Mouse (Mus musculus): ENCODE results near the gene Acyp1. TPM values are rescaled to one million over a fixed set of nuclear protein-coding genes. Genes with fewer than 3 reads are reported as not detected.
A peak's percentile ranks its signal among the peaks of the same experiment; 100 is the strongest.

Acyp1 gene
- polyA plus RNA-seq (2015; fragmentation: Nextera tagmentation; extraction: Ambion mirVana), result 69.2 and 75.7 TPM in 2 replicates

GRCm38 (mm10) chr12:85287809-85288485, at the start of gene Acyp1:
TSS of gene Acyp1 (minus strand) at chr12:85288438.
- Histone ChIP-seq H3K9me3 (replicated peaks) (no peaks in the 10 kb centered on the region), H3K9ac (peak within 1 kb of the TSS; percentile 59), H3K27me3 (no peaks in the 10 kb centered on the region), H3K27ac (no peak within 1 kb of the TSS), H3K4me2 (peak within 1 kb of the TSS; percentile 72), H3K36me3 (ENCODE audit: poor library complexity, severe bottlenecking) (no peaks in the 10 kb centered on the region), H3K4me3 (peak within 1 kb of the TSS; percentile 42), H3K4me1 (peaks cover 13% of the 10 kb centered on the region)
- peak; percentile 65; the same call in 1 of the 2 replicates for ATAC-seq
- WGBS, result 8% methylated on average over 21 of the region's 21 CpGs

GRCm38 (mm10) chr12:85337567-85338311, 49.5 kb upstream of the Acyp1 start:
- H3K36me3 ChIP-seq (ENCODE audit: poor library complexity, severe bottlenecking), result peaks cover 41% of the 10 kb centered on the region
- H3K4me2 ChIP-seq, result peak overlapping the region; percentile 78
- H3K9me3 ChIP-seq (replicated peaks), result no peaks in the 10 kb centered on the region
- peak overlapping the region; percentile 95; the same call in 1 of the 2 replicates for H3K9ac ChIP-seq
- H3K4me1 ChIP-seq, result peaks cover 26% of the 10 kb centered on the region
- no peak for ATAC-seq
- H3K27me3 ChIP-seq, result no peaks in the 10 kb centered on the region
- H3K4me3 ChIP-seq, result peak overlapping the region; percentile 94
- H3K27ac ChIP-seq, result no peak overlapping the region
- 85% methylated on average over 6 of the region's 6 CpGs for whole genome bisulfite sequencing

GRCm38 (mm10) chr12:85330153-85330552, 41.9 kb upstream of the Acyp1 start:
- no peaks in the 10 kb centered on the region for H3K27me3 ChIP-seq
- no peak overlapping the region for H3K4me3 ChIP-seq
- WGBS, result 94% methylated on average over 7 of the region's 7 CpGs
- H3K4me2 ChIP-seq, result no peak overlapping the region
- peaks cover 83% of the 10 kb centered on the region for H3K36me3 ChIP-seq (ENCODE audit: poor library complexity, severe bottlenecking)
- H3K4me1 ChIP-seq, result no peaks in the 10 kb centered on the region
- no peak for ATAC-seq
- no peaks in the 10 kb centered on the region for H3K9me3 ChIP-seq (replicated peaks)
- H3K9ac ChIP-seq, result no peak overlapping the region
- H3K27ac ChIP-seq, result no peak overlapping the region

GRCm38 (mm10) chr12:85308651-85309050, 20.4 kb upstream of the Acyp1 start:
- H3K4me2 ChIP-seq, result no peak overlapping the region
- ATAC-seq, result no peak
- 0 out of 2 replicates have a peak, but pooled peaks cover 3% of the 10 kb centered on the region for H3K4me1 ChIP-seq
- no peaks in the 10 kb centered on the region for H3K27me3 ChIP-seq
- H3K9me3 ChIP-seq (replicated peaks), result no peaks in the 10 kb centered on the region
- H3K27ac ChIP-seq, result no peak overlapping the region
- H3K36me3 ChIP-seq (ENCODE audit: poor library complexity, severe bottlenecking), result peaks cover 98% of the 10 kb centered on the region
- 67% methylated on average over 3 of the region's 3 CpGs for WGBS
- no peak overlapping the region for H3K4me3 ChIP-seq
- no peak overlapping the region for H3K9ac ChIP-seq

GRCm38 (mm10) chr12:85305247-85305892, 17.1 kb upstream of the Acyp1 start:
- ATAC-seq, result peak; percentile 59; the same call in 1 of the 2 replicates
- Histone ChIP-seq H3K9me3 (replicated peaks) (no peaks in the 10 kb centered on the region), H3K27ac (no peak overlapping the region), H3K4me1 (0 out of 2 replicates have a peak, but pooled peaks cover 3% of the 10 kb centered on the region), H3K27me3 (no peaks in the 10 kb centered on the region), H3K36me3 (ENCODE audit: poor library complexity, severe bottlenecking) (peaks cover 96% of the 10 kb centered on the region), H3K4me3 (no peak overlapping the region), H3K9ac (no peak overlapping the region), H3K4me2 (no peak overlapping the region)
- 51% methylated on average over 16 of the region's 16 CpGs for WGBS

GRCm38 (mm10) chr12:85304725-85305124, 16.5 kb upstream of the Acyp1 start:
- Histone ChIP-seq H3K4me1 (0 out of 2 replicates have a peak, but pooled peaks cover 3% of the 10 kb centered on the region), H3K4me3 (no peak overlapping the region), H3K9ac (no peak overlapping the region), H3K27ac (no peak overlapping the region), H3K36me3 (ENCODE audit: poor library complexity, severe bottlenecking) (peaks cover 97% of the 10 kb centered on the region), H3K4me2 (no peak overlapping the region), H3K27me3 (no peaks in the 10 kb centered on the region), H3K9me3 (replicated peaks) (no peaks in the 10 kb centered on the region)
- ATAC-seq, result no peak
- 76% methylated on average over 4 of the region's 4 CpGs for WGBS

GRCm38 (mm10) chr12:85303256-85303655, 15.0 kb upstream of the Acyp1 start:
- Histone ChIP-seq H3K27me3 (no peaks in the 10 kb centered on the region), H3K4me3 (no peak overlapping the region), H3K27ac (no peak overlapping the region), H3K36me3 (ENCODE audit: poor library complexity, severe bottlenecking) (peaks cover 97% of the 10 kb centered on the region), H3K4me1 (0 out of 2 replicates have a peak, but pooled peaks cover 3% of the 10 kb centered on the region), H3K4me2 (no peak overlapping the region), H3K9me3 (replicated peaks) (no peaks in the 10 kb centered on the region), H3K9ac (no peak overlapping the region)
- ATAC-seq, result no peak
- WGBS, result 82% methylated on average over 2 of the region's 2 CpGs

- Histone ChIP-seq H3K9ac (no peak overlapping the region), H3K4me1 (no peaks in the 10 kb centered on the region), H3K9me3 (replicated peaks) (0 out of 2 replicates have a peak, but pooled peaks cover 6% of the 10 kb centered on the region), H3K4me2 (no peak overlapping the region), H3K4me3 (no peak overlapping the region), H3K27ac (no peak overlapping the region), H3K36me3 (ENCODE audit: poor library complexity, severe bottlenecking) (peaks cover 57% of the 10 kb centered on the region), H3K27me3 (no peaks in the 10 kb centered on the region)
- 91% methylated on average over 1 of the region's 1 CpGs for WGBS
- ATAC-seq, result no peak
These were observed 10.6 kb upstream of the Acyp1 start for GRCm38 (mm10) chr12:85298835-85299180.

GRCm38 (mm10) chr12:85298127-85298834, 10.0 kb upstream of the Acyp1 start:
- Histone ChIP-seq H3K27me3 (no peaks in the 10 kb centered on the region), H3K27ac (no peak overlapping the region), H3K4me3 (no peak overlapping the region), H3K9ac (no peak overlapping the region), H3K4me2 (no peak overlapping the region), H3K9me3 (replicated peaks) (0 out of 2 replicates have a peak, but pooled peaks cover 6% of the 10 kb centered on the region), H3K4me1 (no peaks in the 10 kb centered on the region), H3K36me3 (ENCODE audit: poor library complexity, severe bottlenecking) (peaks cover 52% of the 10 kb centered on the region)
- WGBS, result 90% methylated on average over 11 of the region's 11 CpGs
- ATAC-seq, result no peak

GRCm38 (mm10) chr12:85297345-85297997, 9.2 kb upstream of the Acyp1 start:
- H3K4me2 ChIP-seq, result no peak overlapping the region
- ATAC-seq, result no peak
- no peak overlapping the region for H3K9ac ChIP-seq
- 82% methylated on average over 10 of the region's 10 CpGs for WGBS
- 0 out of 2 replicates have a peak, but pooled peaks cover 6% of the 10 kb centered on the region for H3K9me3 ChIP-seq (replicated peaks)
- H3K27ac ChIP-seq, result no peak overlapping the region
- no peak overlapping the region for H3K4me3 ChIP-seq
- H3K4me1 ChIP-seq, result no peaks in the 10 kb centered on the region
- H3K27me3 ChIP-seq, result no peaks in the 10 kb centered on the region
- peaks cover 46% of the 10 kb centered on the region for H3K36me3 ChIP-seq (ENCODE audit: poor library complexity, severe bottlenecking)

GRCm38 (mm10) chr12:85296915-85297314, 8.7 kb upstream of the Acyp1 start:
- Histone ChIP-seq H3K27ac (no peak overlapping the region), H3K9ac (no peak overlapping the region), H3K4me3 (no peak overlapping the region), H3K4me1 (no peaks in the 10 kb centered on the region), H3K36me3 (ENCODE audit: poor library complexity, severe bottlenecking) (peaks cover 41% of the 10 kb centered on the region), H3K4me2 (no peak overlapping the region), H3K27me3 (no peaks in the 10 kb centered on the region), H3K9me3 (replicated peaks) (0 out of 2 replicates have a peak, but pooled peaks cover 6% of the 10 kb centered on the region)
- 77% methylated on average over 5 of the region's 5 CpGs for WGBS
- no peak for ATAC-seq

Data from forebrain, embryonic 13.5 days (tissue).